Mouse (Mus musculus): Measurements from ENCODE around the gene 2010111I01Rik. TPM values are rescaled to one million over a fixed set of nuclear protein-coding genes. Genes with fewer than 3 reads are reported as not detected.

Gene 2010111I01Rik
- polyA plus RNA-seq, 1 experiment from 2014 or later = 17.2 TPM

GRCm38 (mm10) chr13:63247631-63248030, 282.9 kb downstream of the 2010111I01Rik start:
- Histone ChIP-seq H3K9ac (no peak overlapping the region), H3K27ac (no peak overlapping the region), H3K4me1 (peaks cover 11% of the 10 kb centered on the region), H3K27me3 (replicated peaks) (no peaks in the 10 kb centered on the region), H3K9me3 (replicated peaks) (no peaks in the 10 kb centered on the region), H3K36me3 (peaks cover 9% of the 10 kb centered on the region; the same call in 1 of the 2 replicates), H3K4me3 (no peak overlapping the region), H3K4me2 (no peak overlapping the region)
- ATAC-seq = no peak
- 85% methylated on average over 11 of the region's 11 CpGs for WGBS (ENCODE audit: insufficient replicate concordance)

- no peak overlapping the region for H3K4me3 ChIP-seq
- no peaks in the 10 kb centered on the region for H3K27me3 ChIP-seq (replicated peaks)
- 73% methylated on average over 10 of the region's 10 CpGs for WGBS (ENCODE audit: insufficient replicate concordance)
- H3K9me3 ChIP-seq (replicated peaks) = no peaks in the 10 kb centered on the region
- no peak overlapping the region for H3K27ac ChIP-seq
- ATAC-seq = no peak
- H3K9ac ChIP-seq = no peak overlapping the region
- H3K36me3 ChIP-seq = peaks cover 9% of the 10 kb centered on the region; the same call in 1 of the 2 replicates
- peaks cover 18% of the 10 kb centered on the region for H3K4me1 ChIP-seq
- H3K4me2 ChIP-seq = no peak overlapping the region
Observed at GRCm38 (mm10) chr13:63248318-63248717, 283.6 kb downstream of the 2010111I01Rik start.

DNA sequence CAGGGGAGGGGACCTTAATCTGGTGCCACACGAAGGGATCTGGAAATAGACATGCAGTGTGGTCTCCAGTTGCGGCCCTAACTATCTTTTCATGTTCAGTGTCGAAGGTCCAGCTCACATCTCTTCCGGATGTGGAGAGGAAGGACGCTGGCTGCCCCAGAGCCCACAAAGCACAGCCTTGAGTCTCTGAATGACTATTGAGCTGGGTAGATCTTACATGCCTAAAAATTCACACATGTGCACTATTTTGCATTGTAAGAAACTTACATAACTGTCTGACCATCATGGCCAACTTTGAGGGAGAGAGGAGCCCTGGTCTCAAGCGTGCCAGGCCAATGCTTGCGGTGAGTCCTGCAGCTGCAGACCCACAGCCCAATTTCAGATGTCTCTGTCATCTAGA, 284.5 kb downstream of the 2010111I01Rik start:
- Histone ChIP-seq H3K4me1 (peaks cover 24% of the 10 kb centered on the region), H3K9me3 (replicated peaks) (no peaks in the 10 kb centered on the region), H3K9ac (no peak overlapping the region), H3K27ac (no peak overlapping the region), H3K27me3 (replicated peaks) (no peaks in the 10 kb centered on the region), H3K4me3 (no peak overlapping the region), H3K36me3 (peaks cover 9% of the 10 kb centered on the region; the same call in 1 of the 2 replicates), H3K4me2 (no peak overlapping the region)
- no peak for ATAC-seq
- 64% methylated on average over 7 of the region's 7 CpGs for WGBS (ENCODE audit: insufficient replicate concordance)

DNA sequence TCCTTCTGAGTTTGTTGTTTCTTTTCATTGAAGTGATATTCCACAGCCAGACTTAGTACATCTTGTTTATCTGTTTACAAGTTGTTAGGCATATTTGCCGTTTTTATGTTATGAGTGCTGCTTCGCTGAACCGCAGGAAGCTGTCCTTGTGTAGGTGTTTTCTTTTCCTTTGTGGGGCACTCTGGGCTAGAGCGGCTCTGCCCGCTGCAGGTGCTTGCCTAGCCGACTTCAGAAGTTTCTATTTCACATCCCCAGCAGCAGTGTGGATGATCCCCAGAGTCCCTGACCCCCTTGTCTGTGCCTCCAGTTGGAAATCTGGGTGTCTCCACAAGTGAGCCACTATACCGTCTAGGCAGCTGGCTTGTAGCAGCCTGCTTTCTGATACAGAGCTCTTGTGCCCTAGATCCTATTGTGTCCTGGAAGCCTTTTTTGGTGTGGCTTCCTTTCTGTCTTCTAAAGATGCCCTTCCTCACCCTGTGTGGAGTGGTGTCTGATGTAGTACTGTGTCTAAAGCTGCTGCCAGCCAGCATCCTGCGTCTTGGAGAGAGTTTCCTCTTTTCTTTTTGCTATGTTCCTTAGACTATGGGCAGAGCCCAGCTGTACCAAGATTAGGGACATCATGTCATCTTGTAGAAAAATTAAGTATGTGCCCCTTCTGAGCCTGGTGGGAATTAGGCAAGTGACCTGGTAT, 285.2 kb downstream of the 2010111I01Rik start:
- H3K4me1 ChIP-seq = peaks cover 32% of the 10 kb centered on the region
- no peak overlapping the region for H3K9ac ChIP-seq
- WGBS (ENCODE audit: insufficient replicate concordance) = 72% methylated on average over 8 of the region's 8 CpGs

DNA sequence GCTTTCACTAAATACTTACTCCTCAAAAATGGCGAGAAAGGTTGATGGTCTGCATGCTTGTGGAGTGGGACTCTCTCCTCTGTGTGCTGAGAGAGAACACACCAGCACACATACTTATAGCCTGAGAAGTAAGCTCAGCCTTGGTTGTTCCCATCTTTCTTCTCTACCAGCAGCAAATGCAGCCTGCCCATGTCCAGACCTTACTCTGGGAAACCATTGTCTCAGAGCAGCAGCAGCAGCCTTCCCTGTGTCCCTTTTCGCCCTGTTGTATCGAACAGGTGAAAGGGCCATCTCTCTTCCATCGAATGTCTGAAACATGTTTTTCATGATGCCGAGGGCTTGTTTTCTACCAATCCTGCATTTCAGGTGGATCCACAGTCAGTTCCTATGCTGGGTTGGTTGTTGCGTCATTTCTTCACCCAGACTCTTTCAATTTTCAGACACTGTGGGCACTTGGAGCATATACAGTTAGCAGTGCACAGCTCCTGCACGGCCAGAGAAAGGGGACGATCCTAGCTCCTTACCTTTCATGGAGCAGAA, 285.8 kb downstream of the 2010111I01Rik start:
- Histone ChIP-seq H3K4me1 (peaks cover 38% of the 10 kb centered on the region), H3K4me2 (no peak overlapping the region), H3K4me3 (no peak overlapping the region), H3K9me3 (replicated peaks) (no peaks in the 10 kb centered on the region), H3K27ac (no peak overlapping the region), H3K36me3 (no peaks in the 10 kb centered on the region), H3K27me3 (replicated peaks) (no peaks in the 10 kb centered on the region), H3K9ac (no peak overlapping the region)
- ATAC-seq = no peak; the same call in 1 of the 2 replicates
- WGBS (ENCODE audit: insufficient replicate concordance) = 78% methylated on average over 8 of the region's 8 CpGs

More for the DNA sequence above, 285.2 kb downstream of the 2010111I01Rik start:
- Histone ChIP-seq H3K36me3 (peaks cover 4% of the 10 kb centered on the region; the same call in 1 of the 2 replicates), H3K9me3 (replicated peaks) (no peaks in the 10 kb centered on the region), H3K27me3 (replicated peaks) (no peaks in the 10 kb centered on the region), H3K27ac (no peak overlapping the region), H3K4me3 (no peak overlapping the region), H3K4me2 (no peak overlapping the region)
- ATAC-seq = no peak

GRCm38 (mm10) chr13:63251118-63251889, 286.6 kb downstream of the 2010111I01Rik start:
- Histone ChIP-seq H3K4me2 (no peak overlapping the region), H3K27ac (no peak overlapping the region), H3K9ac (no peak overlapping the region), H3K36me3 (no peaks in the 10 kb centered on the region), H3K27me3 (replicated peaks) (no peaks in the 10 kb centered on the region), H3K9me3 (replicated peaks) (no peaks in the 10 kb centered on the region), H3K4me3 (no peak overlapping the region), H3K4me1 (peaks cover 45% of the 10 kb centered on the region)
- no peak for ATAC-seq
- WGBS (ENCODE audit: insufficient replicate concordance) = 76% methylated on average over 12 of the region's 12 CpGs

DNA sequence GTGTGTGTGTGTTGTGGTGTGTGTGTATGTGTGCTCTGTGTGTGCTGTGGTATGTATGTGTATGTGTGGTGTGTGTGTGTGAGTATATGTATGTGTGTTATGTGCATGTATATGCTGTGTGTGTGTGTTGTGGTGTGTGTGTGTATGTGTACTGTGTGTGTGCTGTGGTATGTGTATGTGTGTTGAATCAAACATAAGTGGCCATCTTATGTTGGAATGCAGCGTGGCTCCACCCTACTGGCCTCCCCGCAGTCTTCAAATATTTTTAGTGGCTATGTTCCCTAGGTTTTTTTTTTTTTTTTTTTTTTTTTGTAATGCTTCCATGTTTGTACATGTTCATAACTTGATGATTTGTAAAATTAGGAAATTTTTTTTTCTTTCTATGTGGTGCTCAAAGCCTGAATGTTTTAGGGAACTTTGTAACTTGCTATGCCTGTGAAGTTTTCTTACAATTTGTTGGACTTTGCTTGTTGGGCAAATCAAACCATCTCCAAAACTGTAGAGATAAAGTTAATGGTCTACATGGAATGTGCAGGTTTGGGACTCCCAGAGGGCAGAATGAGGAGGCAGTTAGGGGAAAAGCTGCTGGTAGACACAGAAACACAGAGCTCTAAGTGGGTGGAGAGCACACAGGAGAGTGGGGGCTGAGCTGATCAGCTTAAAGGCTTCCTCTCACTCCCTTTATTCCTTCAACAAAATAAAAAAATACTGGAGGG, 287.8 kb downstream of the 2010111I01Rik start:
- 100% methylated on average over 2 of the region's 2 CpGs for WGBS (ENCODE audit: insufficient replicate concordance)
- Histone ChIP-seq H3K27me3 (replicated peaks) (no peaks in the 10 kb centered on the region), H3K9me3 (replicated peaks) (no peaks in the 10 kb centered on the region), H3K27ac (0 out of 2 replicates have a peak overlapping the region, but pooled peaks have one; percentile 1), H3K4me1 (peaks cover 48% of the 10 kb centered on the region), H3K9ac (no peak overlapping the region), H3K36me3 (peaks cover under 1% of the 10 kb centered on the region; the same call in 1 of the 2 replicates), H3K4me3 (no peak overlapping the region), H3K4me2 (no peak overlapping the region)
- no peak for ATAC-seq

- peaks cover 2% of the 10 kb centered on the region; the same call in 1 of the 2 replicates for H3K36me3 ChIP-seq
- no peak overlapping the region for H3K4me3 ChIP-seq
- no peaks in the 10 kb centered on the region for H3K27me3 ChIP-seq (replicated peaks)
- no peak for ATAC-seq
- no peak overlapping the region for H3K9ac ChIP-seq
- 0 out of 2 replicates have a peak overlapping the region, but pooled peaks have one; percentile 1 for H3K27ac ChIP-seq
- WGBS (ENCODE audit: insufficient replicate concordance) = 37% methylated on average over 5 of the region's 5 CpGs
- peaks cover 51% of the 10 kb centered on the region for H3K4me1 ChIP-seq
- H3K4me2 ChIP-seq = no peak overlapping the region
- H3K9me3 ChIP-seq (replicated peaks) = no peaks in the 10 kb centered on the region
Observed at GRCm38 (mm10) chr13:63253147-63253546, 288.5 kb downstream of the 2010111I01Rik start.

DNA sequence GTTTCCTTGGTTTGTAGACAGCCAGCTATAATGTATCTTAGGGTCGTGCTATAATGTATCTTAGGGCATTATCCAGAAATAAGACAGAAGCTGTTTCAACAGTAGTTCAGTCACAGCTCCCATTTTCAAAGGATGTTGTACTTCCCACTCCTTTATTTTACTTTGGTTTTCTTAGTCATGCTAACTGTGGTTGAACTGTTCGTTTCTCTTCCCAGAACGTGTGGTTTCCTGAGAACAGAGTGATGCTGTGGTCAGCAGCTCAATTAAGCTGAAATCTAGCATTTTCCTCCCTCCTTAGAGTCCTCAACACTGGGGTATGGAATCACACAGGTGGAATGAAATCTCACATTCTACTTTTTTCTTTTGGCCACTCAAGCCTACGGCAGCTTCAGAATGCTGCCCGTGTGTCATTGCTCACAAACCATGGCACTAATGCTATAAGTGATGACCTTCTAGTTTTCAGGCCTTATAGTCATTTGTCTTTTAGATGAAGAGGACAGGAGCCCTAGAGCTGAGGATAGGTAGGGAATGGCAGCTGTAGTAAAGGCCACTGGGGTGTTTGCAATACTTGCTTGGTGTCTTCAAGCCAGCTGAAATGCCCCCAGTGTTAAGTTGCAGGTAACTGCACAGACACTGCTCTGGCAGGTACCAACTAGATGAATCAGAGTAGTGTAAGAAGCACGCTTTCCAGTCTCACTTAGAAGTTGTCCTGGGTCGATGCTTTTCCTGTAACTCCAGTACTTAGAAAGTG, 289.4 kb downstream of the 2010111I01Rik start:
- Histone ChIP-seq H3K36me3 (peaks cover 2% of the 10 kb centered on the region; the same call in 1 of the 2 replicates), H3K9me3 (replicated peaks) (no peaks in the 10 kb centered on the region), H3K27ac (no peak overlapping the region), H3K27me3 (replicated peaks) (no peaks in the 10 kb centered on the region), H3K4me1 (peaks cover 52% of the 10 kb centered on the region), H3K4me3 (no peak overlapping the region), H3K9ac (no peak overlapping the region), H3K4me2 (no peak overlapping the region)
- 64% methylated on average over 7 of the region's 7 CpGs for WGBS (ENCODE audit: insufficient replicate concordance)
- ATAC-seq = no peak

GRCm38 (mm10) chr13:63255519-63256011, 290.9 kb downstream of the 2010111I01Rik start:
- 45% methylated on average over 5 of the region's 5 CpGs for WGBS (ENCODE audit: insufficient replicate concordance)
- peaks cover 52% of the 10 kb centered on the region for H3K4me1 ChIP-seq
- peaks cover 2% of the 10 kb centered on the region; the same call in 1 of the 2 replicates for H3K36me3 ChIP-seq
- H3K4me3 ChIP-seq = no peak overlapping the region
- H3K27me3 ChIP-seq (replicated peaks) = no peaks in the 10 kb centered on the region
- H3K9ac ChIP-seq = no peak overlapping the region
- no peaks in the 10 kb centered on the region for H3K9me3 ChIP-seq (replicated peaks)
- H3K4me2 ChIP-seq = no peak overlapping the region
- no peak overlapping the region for H3K27ac ChIP-seq
- peak; percentile 49 for ATAC-seq

DNA sequence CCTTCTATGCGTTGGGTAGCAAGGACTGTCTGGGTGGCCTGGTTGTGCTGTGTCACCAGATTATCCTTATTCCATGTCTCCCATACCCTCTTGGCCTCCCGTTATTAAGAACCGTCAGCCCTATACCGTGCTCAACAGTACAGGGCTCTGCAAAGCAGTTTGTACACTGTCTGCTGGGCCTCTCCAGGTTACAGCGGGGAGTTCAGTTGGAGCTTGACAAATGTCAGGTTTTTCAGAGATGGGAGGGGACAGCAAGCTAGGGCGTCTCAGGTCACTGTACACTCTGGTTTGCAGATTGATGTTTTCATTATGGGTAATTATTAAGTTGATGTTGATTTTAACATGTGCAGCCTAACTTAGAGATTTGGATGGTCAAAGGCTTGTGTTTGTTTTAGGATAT, 291.5 kb downstream of the 2010111I01Rik start:
- 81% methylated on average over 6 of the region's 6 CpGs for WGBS (ENCODE audit: insufficient replicate concordance)
- no peak overlapping the region for H3K9ac ChIP-seq
- peaks cover 58% of the 10 kb centered on the region for H3K4me1 ChIP-seq
- H3K27me3 ChIP-seq (replicated peaks) = no peaks in the 10 kb centered on the region
- no peaks in the 10 kb centered on the region for H3K9me3 ChIP-seq (replicated peaks)
- ATAC-seq = peak; percentile 17; the same call in 1 of the 2 replicates
- H3K4me2 ChIP-seq = no peak overlapping the region
- no peak overlapping the region for H3K27ac ChIP-seq
- H3K4me3 ChIP-seq = no peak overlapping the region
- peaks cover 2% of the 10 kb centered on the region; the same call in 1 of the 2 replicates for H3K36me3 ChIP-seq
